Mouse (Mus musculus) neural tube, embryonic 15.5 days (tissue): ENCODE data around the gene Ccdc154. TPM values are rescaled to one million over a fixed set of nuclear protein-coding genes. Genes with fewer than 3 reads are reported as not detected.

Experiments used
- polyA plus RNA-seq: library from polyadenylated mRNA; unstranded; fragments of >200 nt; fragmentation: Nextera tagmentation; extraction: Ambion mirVana; gene quantifications from 2 replicates; pipeline ENCODE4 v1.2.1, GENCODE M21; 2015

Ccdc154 gene
- polyA plus RNA-seq, 1 experiment from 2014 or later = not detected

Other genes with a start within 250 kb of the Ccdc154 start
- gene Mapk8ip3, start 225.5 kb upstream of the Ccdc154 start, polyA plus RNA-seq = 82.3 and 87.2 TPM in 2 replicates
- gene Jpt2, start 201.8 kb upstream of the Ccdc154 start, polyA plus RNA-seq = 81.4 and 102 TPM in 2 replicates
- 5.3 and 5.5 TPM in 2 replicates for gene Cramp1l, start 146.7 kb upstream of the Ccdc154 start, polyA plus RNA-seq
- 15.7 and 18.6 TPM in 2 replicates for gene Ift140, start 146.4 kb upstream of the Ccdc154 start, polyA plus RNA-seq
- gene Tmem204, start 78.9 kb upstream of the Ccdc154 start, polyA plus RNA-seq = 11.4 and 13.3 TPM in 2 replicates
- gene Telo2, start 46.5 kb upstream of the Ccdc154 start, polyA plus RNA-seq = 56.5 and 57.6 TPM in 2 replicates
- gene Ptx4, start 41.7 kb upstream of the Ccdc154 start, polyA plus RNA-seq = 0.13 TPM in 1 of 2 replicates, not detected in the other
- gene Clcn7, start 29.1 kb upstream of the Ccdc154 start, polyA plus RNA-seq = 25.1 and 28.7 TPM in 2 replicates
- not detected in 2 replicates for gene Gm38655, start 13.0 kb downstream of the Ccdc154 start, polyA plus RNA-seq
- gene BC003965, start 22.1 kb downstream of the Ccdc154 start, polyA plus RNA-seq = 31.5 and 31.7 TPM in 2 replicates
- 14.1 and 14.8 TPM in 2 replicates for gene Unkl, start 25.9 kb downstream of the Ccdc154 start, polyA plus RNA-seq
- 99.6 and 110 TPM in 2 replicates for gene Gnptg, start 77.7 kb downstream of the Ccdc154 start, polyA plus RNA-seq
- gene Tsr3, start 77.7 kb downstream of the Ccdc154 start, polyA plus RNA-seq = 57.8 and 60.2 TPM in 2 replicates
- gene Baiap3, start 93.9 kb downstream of the Ccdc154 start, polyA plus RNA-seq = 9.9 and 10.3 TPM in 2 replicates
- gene Ube2i, start 112.2 kb downstream of the Ccdc154 start, polyA plus RNA-seq = 400 and 434 TPM in 2 replicates
- 0.13 and 0.14 TPM in 2 replicates for gene Prss34, start 135.9 kb downstream of the Ccdc154 start, polyA plus RNA-seq
- not detected in 2 replicates for gene Prss28, start 146.2 kb downstream of the Ccdc154 start, polyA plus RNA-seq
- gene Prss29, start 156.2 kb downstream of the Ccdc154 start, polyA plus RNA-seq = not detected in 2 replicates
- 0.19 TPM in 1 of 2 replicates, not detected in the other for gene Tpsab1, start 183.1 kb downstream of the Ccdc154 start, polyA plus RNA-seq
- 1.2 and 1.8 TPM in 2 replicates for gene Tpsb2, start 203.8 kb downstream of the Ccdc154 start, polyA plus RNA-seq
- 0.34 and 0.74 TPM in 2 replicates for gene Tpsg1, start 206.8 kb downstream of the Ccdc154 start, polyA plus RNA-seq